8 mouse cellular contexts compared by ENCODE assay signal in the genomic region with DNA sequence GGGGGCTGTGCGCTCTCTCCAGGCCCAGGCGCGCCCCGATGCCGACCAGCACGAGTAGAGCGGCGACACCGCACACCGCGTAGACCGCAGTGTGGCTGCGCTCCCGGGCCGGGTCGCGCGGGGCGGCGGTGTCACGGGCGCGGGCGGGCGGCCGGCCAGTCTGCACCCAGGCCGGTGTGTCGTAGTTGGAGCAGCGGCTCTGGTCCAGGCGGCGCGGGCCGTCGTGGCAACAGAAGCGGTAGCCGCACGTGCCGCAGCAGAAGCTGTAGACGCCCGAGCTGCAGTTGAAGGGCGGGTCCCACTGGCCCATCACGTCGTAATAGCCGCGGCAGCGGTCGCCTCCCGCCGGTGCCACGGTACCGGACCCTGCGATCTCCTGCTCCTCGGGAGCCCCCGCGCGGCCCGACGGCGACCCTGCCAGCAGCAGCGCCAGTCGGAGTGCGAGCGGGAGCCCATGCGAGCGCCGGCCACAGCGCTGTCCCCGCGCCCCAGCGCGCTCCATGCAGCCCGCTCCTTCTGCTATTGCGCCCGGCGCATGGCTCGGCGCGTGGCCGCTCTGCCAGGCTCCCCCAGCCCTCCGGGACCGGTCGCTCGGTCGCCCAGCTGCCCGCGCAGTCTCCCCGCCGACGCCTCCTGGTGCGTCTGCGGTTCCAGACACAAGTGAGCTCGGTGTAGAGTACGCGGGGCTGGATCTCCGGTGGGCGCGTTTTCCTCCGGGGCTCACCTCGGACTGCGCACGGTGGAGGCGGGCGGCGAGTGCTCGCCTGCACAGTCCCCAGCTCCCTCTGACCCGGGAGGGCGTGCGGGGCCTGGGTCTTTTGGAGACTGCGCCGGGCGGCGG. TPM values are rescaled to one million over a fixed set of nuclear protein-coding genes. Genes with fewer than 3 reads are reported as not detected.
A peak's percentile ranks its signal among the peaks of the same experiment; 100 is the strongest.
DNase-seq lines count a peak whose midpoint lies in the region; ATAC-seq and TF ChIP-seq lines count a peak whose summit lies in the region.

No protein-coding gene starts in this region.

- no peaks in the 10 kb centered on the region for H3K36me3 ChIP-seq in kidney, embryonic 16.5 days (ENCODE audit: insufficient read depth, low read length)
- no peaks in the 10 kb centered on the region; the same call in 1 of the 2 replicates for H3K36me3 ChIP-seq in neural tube, embryonic 12.5 days

- H3K9me3 ChIP-seq in kidney, embryonic 16.5 days (ENCODE audit: low read length), result no peaks in the 10 kb centered on the region
- no peaks in the 10 kb centered on the region for H3K9me3 ChIP-seq in neural tube, embryonic 12.5 days

- H3K9ac ChIP-seq in kidney, embryonic 16.5 days (replicated peaks; ENCODE audit: low read length), result peak overlapping the region; percentile 61
- peak overlapping the region; percentile 42 for H3K9ac ChIP-seq in neural tube, embryonic 12.5 days

- TF ChIP-seq CTCF in bone marrow macrophage, adult 2 months (IDR thresholded peaks at IDR 0.05; ENCODE audit: low read depth, low read length), result no peak
- no peak for TF ChIP-seq CTCF in embryonic fibroblast, embryonic 13.5 days (IDR thresholded peaks at IDR 0.05; ENCODE audit: borderline replicate concordance, insufficient read depth, low read length)

- no peak for DNase-seq in kidney, postnatal 25 days
- peak; percentile 45 for DNase-seq in kidney, postnatal 10 days
- DNase-seq in gastrocnemius, adult 8-10 months (ENCODE audit: low spot score in 2 of 2), result no peak
- DNase-seq in right cerebral cortex, adult 2 months (ENCODE audit: low spot score in 2 of 2), result no peak

- peaks cover 92% of the 10 kb centered on the region for H3K27me3 ChIP-seq in kidney, embryonic 16.5 days (ENCODE audit: insufficient read depth, low read length)
- peaks cover 92% of the 10 kb centered on the region for H3K27me3 ChIP-seq in neural tube, embryonic 12.5 days (replicated peaks)

- H3K4me2 ChIP-seq in kidney, embryonic 16.5 days (replicated peaks; ENCODE audit: low read depth, low read length), result peak overlapping the region; percentile 78
- H3K4me2 ChIP-seq in neural tube, embryonic 12.5 days (replicated peaks), result peak overlapping the region; percentile 64

- H3K27ac ChIP-seq in kidney, embryonic 16.5 days (ENCODE audit: low read length), result no peak overlapping the region
- no peak overlapping the region for H3K27ac ChIP-seq in bone marrow macrophage, adult 2 months (ENCODE audit: insufficient read depth, low read depth, low read length)
- no peak overlapping the region for H3K27ac ChIP-seq in embryonic fibroblast, embryonic 13.5 days (ENCODE audit: insufficient read depth, low read length)
- H3K27ac ChIP-seq in neural tube, embryonic 12.5 days, result no peak overlapping the region

- peak; percentile 32; the same call in 1 of the 2 replicates for ATAC-seq in kidney, embryonic 16.5 days (ENCODE audit: low FRiP score, low TSS enrichment)
- ATAC-seq in neural tube, embryonic 12.5 days (ENCODE audit: low FRiP score, low read depth), result peak; percentile 45; the same call in 1 of the 2 replicates

- peaks cover 19% of the 10 kb centered on the region for H3K4me1 ChIP-seq in kidney, embryonic 16.5 days (ENCODE audit: insufficient read depth, low read length)
- no peaks in the 10 kb centered on the region for H3K4me1 ChIP-seq in bone marrow macrophage, adult 2 months (ENCODE audit: control insufficient read depth, insufficient read depth, low read length)
- peaks cover 6% of the 10 kb centered on the region for H3K4me1 ChIP-seq in embryonic fibroblast, embryonic 13.5 days (ENCODE audit: control insufficient read depth, insufficient read depth, low read length)
- H3K4me1 ChIP-seq in neural tube, embryonic 12.5 days, result peaks cover 38% of the 10 kb centered on the region

- peak overlapping the region; percentile 52 for H3K4me3 ChIP-seq in kidney, embryonic 16.5 days (ENCODE audit: low read length)
- peak overlapping the region; percentile 26 for H3K4me3 ChIP-seq in bone marrow macrophage, adult 2 months (ENCODE audit: insufficient read depth, low read length)
- H3K4me3 ChIP-seq in embryonic fibroblast, embryonic 13.5 days (ENCODE audit: insufficient read depth, low read length), result peak overlapping the region; percentile 20
- peak overlapping the region; percentile 40 for H3K4me3 ChIP-seq in neural tube, embryonic 12.5 days

- WGBS in kidney, embryonic 16.5 days, result under 1% methylated on average over 108 of the region's 112 CpGs
- under 1% methylated on average over 112 of the region's 112 CpGs for WGBS in neural tube, embryonic 12.5 days

- no peak for TF ChIP-seq POLR2A in bone marrow macrophage, adult 2 months (IDR thresholded peaks at IDR 0.05; ENCODE audit: borderline replicate concordance, low read depth, low read length)
- no peak for TF ChIP-seq POLR2A in embryonic fibroblast, embryonic 13.5 days (IDR thresholded peaks at IDR 0.05; ENCODE audit: low read depth, low read length)

RNA-seq across cellular contexts. Expression of a gene that starts 0.5 kb away (rescaled TPM):
- 0.41 and 0.62 TPM in 2 replicates for polyA plus RNA-seq in kidney, embryonic 16.5 days (2015; fragmentation: Nextera tagmentation; extraction: Ambion mirVana)
- not detected in 2 replicates for polyA plus RNA-seq in bone marrow macrophage, adult 2 months (2012; ENCODE audit: insufficient read depth, insufficient read length, missing spikeins)
- not detected in 2 replicates for polyA plus RNA-seq in embryonic fibroblast, embryonic 13.5 days (2011; ENCODE audit: insufficient read length, low read depth, missing spikeins)
- polyA plus RNA-seq in neural tube, embryonic 12.5 days (2016; fragmentation: Nextera tagmentation; extraction: Ambion mirVana), result 0.29 and 0.46 TPM in 2 replicates
- total RNA-seq in gastrocnemius, adult 8-10 months (2022), result not detected

RNA-seq across cellular contexts. Expression of a gene that starts 12.0 kb away (rescaled TPM):
- 0.15 TPM in 1 of 2 replicates, not detected in the other for polyA plus RNA-seq in kidney, embryonic 16.5 days (2015; fragmentation: Nextera tagmentation; extraction: Ambion mirVana)
- polyA plus RNA-seq in bone marrow macrophage, adult 2 months (2012; ENCODE audit: insufficient read depth, insufficient read length, missing spikeins), result not detected in 2 replicates
- not detected in 2 replicates for polyA plus RNA-seq in embryonic fibroblast, embryonic 13.5 days (2011; ENCODE audit: insufficient read length, low read depth, missing spikeins)
- 0.10 and 0.22 TPM in 2 replicates for polyA plus RNA-seq in neural tube, embryonic 12.5 days (2016; fragmentation: Nextera tagmentation; extraction: Ambion mirVana)
- not detected for total RNA-seq in gastrocnemius, adult 8-10 months (2022)

RNA-seq across cellular contexts. Expression of a gene that starts 32.4 kb away (rescaled TPM):
- polyA plus RNA-seq in kidney, embryonic 16.5 days (2015; fragmentation: Nextera tagmentation; extraction: Ambion mirVana), result 65.9 and 71.2 TPM in 2 replicates
- polyA plus RNA-seq in bone marrow macrophage, adult 2 months (2012; ENCODE audit: insufficient read depth, insufficient read length, missing spikeins), result 10.2 and 10.7 TPM in 2 replicates
- 13.1 and 16.1 TPM in 2 replicates for polyA plus RNA-seq in embryonic fibroblast, embryonic 13.5 days (2011; ENCODE audit: insufficient read length, low read depth, missing spikeins)
- 45.5 and 45.8 TPM in 2 replicates for polyA plus RNA-seq in neural tube, embryonic 12.5 days (2016; fragmentation: Nextera tagmentation; extraction: Ambion mirVana)
- not detected for total RNA-seq in gastrocnemius, adult 8-10 months (2022)

RNA-seq across cellular contexts. Expression of a gene that starts 40.1 kb away (rescaled TPM):
- not detected in 2 replicates for polyA plus RNA-seq in kidney, embryonic 16.5 days (2015; fragmentation: Nextera tagmentation; extraction: Ambion mirVana)
- polyA plus RNA-seq in bone marrow macrophage, adult 2 months (2012; ENCODE audit: insufficient read depth, insufficient read length, missing spikeins), result not detected in 2 replicates
- not detected in 2 replicates for polyA plus RNA-seq in embryonic fibroblast, embryonic 13.5 days (2011; ENCODE audit: insufficient read length, low read depth, missing spikeins)
- 1.7 and 3.2 TPM in 2 replicates for polyA plus RNA-seq in neural tube, embryonic 12.5 days (2016; fragmentation: Nextera tagmentation; extraction: Ambion mirVana)
- not detected for total RNA-seq in gastrocnemius, adult 8-10 months (2022)
